Mouse (Mus musculus): ENCODE data around the gene Lpp. TPM values are rescaled to one million over a fixed set of nuclear protein-coding genes. Genes with fewer than 3 reads are reported as not detected.
A peak's percentile ranks its signal among the peaks of the same experiment; 100 is the strongest.

Lpp gene
- polyA plus RNA-seq, 1 experiment from 2014 or later, result 42.7 TPM

DNA sequence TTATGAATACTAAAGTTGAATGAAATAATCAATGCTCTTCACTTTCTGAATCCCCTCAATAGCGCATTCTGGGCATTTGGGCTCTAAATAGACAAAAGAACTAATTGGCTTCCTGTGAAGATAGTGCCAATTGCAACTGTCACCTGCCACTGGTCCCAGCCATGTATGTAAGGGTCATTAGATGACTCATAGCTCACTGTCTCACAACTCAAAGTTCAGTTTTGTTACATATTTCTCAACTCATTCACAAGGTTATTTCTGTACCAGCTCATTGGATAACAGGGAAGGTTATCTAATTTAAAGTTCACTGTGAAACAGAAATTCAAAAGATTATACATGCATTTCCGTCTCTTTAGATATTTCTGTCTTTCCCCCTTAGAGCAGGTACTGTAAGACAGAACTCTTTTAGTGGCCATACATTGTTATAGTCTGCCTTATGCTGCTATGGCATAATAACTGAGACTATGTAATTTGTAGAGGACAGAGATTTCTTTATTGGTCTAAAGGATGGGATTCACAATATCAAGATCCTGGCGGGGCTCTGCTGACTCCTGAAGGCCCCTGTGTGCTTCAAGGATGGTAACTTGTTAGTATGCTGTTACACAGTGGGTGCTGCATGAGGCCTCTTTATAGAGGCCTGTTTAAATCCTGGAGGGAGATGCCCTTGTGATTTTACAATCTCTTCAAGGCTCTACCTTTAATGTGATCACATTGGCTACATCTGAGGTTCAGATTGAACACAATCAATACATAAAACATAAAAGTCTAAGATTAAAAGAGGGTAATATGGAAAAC, 488.9 kb downstream of the Lpp start:
- WGBS, result 90% methylated on average over 3 of the region's 3 CpGs
- Histone ChIP-seq H3K4me2 (ENCODE audit: low read depth, low read length) (no peak overlapping the region), H3K27me3 (replicated peaks; ENCODE audit: control insufficient read depth, insufficient read depth, low read length) (no peaks in the 10 kb centered on the region), H3K4me1 (ENCODE audit: control insufficient read depth, insufficient read depth, low read length) (peaks cover 9% of the 10 kb centered on the region; the same call in 1 of the 2 replicates), H3K9ac (ENCODE audit: low read depth, low read length) (no peak overlapping the region), H3K4me3 (ENCODE audit: low read depth, low read length) (no peak overlapping the region), H3K36me3 (ENCODE audit: control insufficient read depth, insufficient read depth, low read length) (no peaks in the 10 kb centered on the region), H3K27ac (replicated peaks; ENCODE audit: low read depth, low read length) (no peak overlapping the region), H3K9me3 (ENCODE audit: control insufficient read depth, low read length) (no peaks in the 10 kb centered on the region)
- DNase-seq (ENCODE audit: low spot score) (no peak), ATAC-seq (ENCODE audit: low read depth) (no peak)

DNA sequence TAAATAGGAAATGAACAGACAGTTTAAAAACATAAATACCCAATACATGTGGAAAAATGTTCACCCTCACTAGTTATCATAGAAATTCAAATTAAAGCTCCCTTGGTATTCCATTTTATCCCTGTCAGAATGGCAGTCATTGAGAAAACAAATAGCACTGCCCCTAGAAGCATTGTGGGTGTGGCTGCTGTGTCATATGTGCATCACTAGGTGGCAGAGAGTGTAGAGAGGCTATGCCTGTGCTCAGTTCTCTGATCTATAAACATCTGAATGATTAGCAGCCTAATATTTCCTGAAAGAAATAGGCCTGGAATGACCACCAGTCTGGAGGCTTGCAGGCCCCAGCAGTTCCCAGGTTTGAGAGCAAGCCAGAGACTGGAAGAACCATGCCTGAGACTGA, 490.7 kb downstream of the Lpp start:
- Histone ChIP-seq H3K9me3 (ENCODE audit: control insufficient read depth, low read length) (no peaks in the 10 kb centered on the region), H3K27me3 (replicated peaks; ENCODE audit: control insufficient read depth, insufficient read depth, low read length) (no peaks in the 10 kb centered on the region), H3K4me3 (ENCODE audit: low read depth, low read length) (no peak overlapping the region), H3K36me3 (ENCODE audit: control insufficient read depth, insufficient read depth, low read length) (no peaks in the 10 kb centered on the region), H3K27ac (replicated peaks; ENCODE audit: low read depth, low read length) (no peak overlapping the region), H3K9ac (ENCODE audit: low read depth, low read length) (no peak overlapping the region), H3K4me2 (ENCODE audit: low read depth, low read length) (no peak overlapping the region), H3K4me1 (ENCODE audit: control insufficient read depth, insufficient read depth, low read length) (peaks cover 10% of the 10 kb centered on the region; the same call in 1 of the 2 replicates)
- DNase-seq (ENCODE audit: low spot score), result no peak
- ATAC-seq (ENCODE audit: low read depth), result no peak

DNA sequence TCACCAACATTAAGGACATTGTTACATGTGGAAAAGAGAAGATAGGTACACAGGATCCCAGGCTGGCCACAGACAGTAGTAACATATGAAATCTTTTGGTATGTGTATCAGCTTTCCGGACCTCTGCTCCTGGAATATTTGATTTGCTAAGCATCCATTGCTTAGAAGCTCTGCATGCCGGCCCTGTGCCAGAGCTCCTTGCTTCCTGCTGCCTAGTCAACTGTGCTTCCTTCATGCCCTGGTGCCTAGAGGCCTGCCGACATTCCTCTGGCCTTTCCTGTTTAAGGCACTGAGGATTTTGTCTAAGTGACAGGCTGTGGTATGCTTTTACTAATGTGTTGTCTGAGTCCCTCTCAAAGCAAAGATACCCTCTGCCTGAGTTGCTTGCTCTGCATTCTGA, 493.0 kb downstream of the Lpp start:
- H3K9ac ChIP-seq (ENCODE audit: low read depth, low read length), result no peak overlapping the region
- H3K27ac ChIP-seq (replicated peaks; ENCODE audit: low read depth, low read length), result no peak overlapping the region
- WGBS, result 19% methylated on average over 3 of the region's 3 CpGs
- peaks cover 10% of the 10 kb centered on the region; the same call in 1 of the 2 replicates for H3K4me1 ChIP-seq (ENCODE audit: control insufficient read depth, insufficient read depth, low read length)
- ATAC-seq (ENCODE audit: low read depth), result no peak
- H3K36me3 ChIP-seq (ENCODE audit: control insufficient read depth, insufficient read depth, low read length), result no peaks in the 10 kb centered on the region
- DNase-seq (ENCODE audit: low spot score), result peak; percentile 54
- H3K4me3 ChIP-seq (ENCODE audit: low read depth, low read length), result no peak overlapping the region
- no peaks in the 10 kb centered on the region for H3K27me3 ChIP-seq (replicated peaks; ENCODE audit: control insufficient read depth, insufficient read depth, low read length)
- H3K4me2 ChIP-seq (ENCODE audit: low read depth, low read length), result no peak overlapping the region
- H3K9me3 ChIP-seq (ENCODE audit: control insufficient read depth, low read length), result no peaks in the 10 kb centered on the region

DNA sequence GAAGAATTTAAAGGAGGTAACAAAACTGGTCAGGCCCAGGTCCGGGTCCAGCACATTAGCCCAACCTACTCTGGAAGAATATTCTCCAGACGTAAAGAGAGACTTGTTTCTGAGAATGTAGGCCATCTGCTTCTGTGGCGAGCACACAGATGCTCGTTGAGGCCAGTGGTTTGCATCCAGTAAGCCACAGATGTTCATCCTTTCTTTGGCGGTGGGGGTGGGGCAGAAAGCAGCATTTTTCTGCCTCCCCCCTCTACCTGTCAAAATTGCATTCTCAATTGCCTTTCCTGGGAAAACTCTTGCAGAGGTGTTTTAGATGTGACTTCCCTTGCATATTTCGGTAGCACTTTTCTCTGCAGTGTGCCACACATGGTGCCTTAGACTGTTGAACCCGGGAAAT, 493.6 kb downstream of the Lpp start:
- ATAC-seq (ENCODE audit: low read depth) (no peak), DNase-seq (ENCODE audit: low spot score) (no peak)
- Histone ChIP-seq H3K4me2 (ENCODE audit: low read depth, low read length) (no peak overlapping the region), H3K4me3 (ENCODE audit: low read depth, low read length) (no peak overlapping the region), H3K27me3 (replicated peaks; ENCODE audit: control insufficient read depth, insufficient read depth, low read length) (no peaks in the 10 kb centered on the region), H3K9me3 (ENCODE audit: control insufficient read depth, low read length) (no peaks in the 10 kb centered on the region), H3K36me3 (ENCODE audit: control insufficient read depth, insufficient read depth, low read length) (no peaks in the 10 kb centered on the region), H3K9ac (ENCODE audit: low read depth, low read length) (no peak overlapping the region), H3K4me1 (ENCODE audit: control insufficient read depth, insufficient read depth, low read length) (peaks cover 10% of the 10 kb centered on the region; the same call in 1 of the 2 replicates), H3K27ac (replicated peaks; ENCODE audit: low read depth, low read length) (no peak overlapping the region)
- 50% methylated on average over 7 of the region's 7 CpGs for WGBS

DNA sequence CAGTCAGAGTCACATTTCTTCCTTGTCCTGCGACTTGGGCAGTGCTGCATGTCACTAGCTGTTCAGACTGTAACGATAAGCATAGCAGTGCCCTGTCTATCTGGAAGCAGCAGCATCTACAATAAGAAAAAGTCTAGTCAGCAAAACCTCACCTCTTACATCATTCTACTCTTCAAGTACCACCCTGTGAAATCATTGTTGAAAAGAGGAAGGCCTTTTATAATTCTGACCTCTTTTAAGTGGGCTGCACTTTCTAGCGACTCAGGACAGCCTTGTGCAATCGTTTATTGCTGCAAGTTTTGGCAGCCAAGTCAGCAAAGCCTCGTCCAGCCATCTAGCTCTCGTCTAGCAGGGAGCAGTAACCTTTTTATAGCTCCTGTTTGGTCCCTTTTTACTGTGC, 498.1 kb downstream of the Lpp start:
- no peak for DNase-seq (ENCODE audit: low spot score)
- no peaks in the 10 kb centered on the region for H3K27me3 ChIP-seq (replicated peaks; ENCODE audit: control insufficient read depth, insufficient read depth, low read length)
- 63% methylated on average over 6 of the region's 6 CpGs for WGBS
- no peak overlapping the region for H3K9ac ChIP-seq (ENCODE audit: low read depth, low read length)
- H3K4me1 ChIP-seq (ENCODE audit: control insufficient read depth, insufficient read depth, low read length), result peaks cover 6% of the 10 kb centered on the region; the same call in 1 of the 2 replicates
- H3K9me3 ChIP-seq (ENCODE audit: control insufficient read depth, low read length), result no peaks in the 10 kb centered on the region
- no peak overlapping the region for H3K4me3 ChIP-seq (ENCODE audit: low read depth, low read length)
- no peak overlapping the region for H3K4me2 ChIP-seq (ENCODE audit: low read depth, low read length)
- no peak for ATAC-seq (ENCODE audit: low read depth)
- H3K36me3 ChIP-seq (ENCODE audit: control insufficient read depth, insufficient read depth, low read length), result no peaks in the 10 kb centered on the region
- H3K27ac ChIP-seq (replicated peaks; ENCODE audit: low read depth, low read length), result no peak overlapping the region

DNA sequence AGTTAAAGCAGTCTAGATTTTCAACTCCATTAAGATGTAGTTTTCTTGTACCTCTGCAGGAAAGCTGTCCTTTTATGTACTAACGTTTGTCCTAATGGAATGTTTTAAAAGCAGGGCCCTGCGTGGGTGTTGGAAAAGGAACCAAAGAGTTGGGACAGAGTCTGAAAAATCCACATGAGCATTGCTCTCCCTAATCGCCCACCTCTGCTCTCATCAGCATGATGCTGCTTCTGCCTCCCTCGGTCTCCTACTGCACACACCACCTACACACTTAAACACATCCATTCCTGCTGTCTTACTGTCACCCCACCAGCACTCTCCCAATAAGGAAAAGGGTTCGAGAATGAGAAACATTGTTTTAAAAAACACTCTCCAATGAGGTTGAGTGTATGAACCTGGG, 501.9 kb downstream of the Lpp start:
- H3K36me3 ChIP-seq (ENCODE audit: control insufficient read depth, insufficient read depth, low read length), result no peaks in the 10 kb centered on the region
- ATAC-seq (ENCODE audit: low read depth), result no peak
- 75% methylated on average over 5 of the region's 5 CpGs for WGBS

DNA sequence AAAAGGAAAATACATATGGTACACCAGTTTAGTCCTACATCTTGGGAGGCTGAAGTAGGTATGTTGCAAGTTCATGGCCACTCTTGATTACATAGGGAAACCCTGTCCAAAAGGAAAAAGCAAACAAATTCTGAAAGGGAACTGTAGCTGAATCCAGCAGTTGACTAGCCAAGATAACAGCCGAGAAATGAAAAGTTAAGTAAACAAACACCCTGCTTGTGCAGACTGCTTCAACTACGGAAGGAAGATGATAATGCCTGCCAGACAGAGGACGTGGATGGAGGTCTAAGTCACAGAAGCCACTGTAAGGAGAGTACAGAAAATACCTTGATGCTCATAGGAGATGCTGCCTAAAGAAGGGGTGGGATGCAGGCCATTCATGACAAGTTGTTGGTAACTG, 504.3 kb downstream of the Lpp start:
- Histone ChIP-seq H3K36me3 (ENCODE audit: control insufficient read depth, insufficient read depth, low read length) (no peaks in the 10 kb centered on the region), H3K27me3 (replicated peaks; ENCODE audit: control insufficient read depth, insufficient read depth, low read length) (no peaks in the 10 kb centered on the region), H3K27ac (replicated peaks; ENCODE audit: low read depth, low read length) (no peak overlapping the region), H3K9ac (ENCODE audit: low read depth, low read length) (no peak overlapping the region), H3K4me2 (ENCODE audit: low read depth, low read length) (no peak overlapping the region), H3K4me3 (ENCODE audit: low read depth, low read length) (no peak overlapping the region), H3K4me1 (ENCODE audit: control insufficient read depth, insufficient read depth, low read length) (peaks cover 11% of the 10 kb centered on the region), H3K9me3 (ENCODE audit: control insufficient read depth, low read length) (no peaks in the 10 kb centered on the region)
- ATAC-seq (ENCODE audit: low read depth) (no peak), DNase-seq (ENCODE audit: low spot score) (no peak)
- WGBS, result 55% methylated on average over 3 of the region's 3 CpGs

More for the DNA sequence above, 501.9 kb downstream of the Lpp start:
- Histone ChIP-seq H3K4me2 (ENCODE audit: low read depth, low read length) (no peak overlapping the region), H3K27me3 (replicated peaks; ENCODE audit: control insufficient read depth, insufficient read depth, low read length) (no peaks in the 10 kb centered on the region), H3K27ac (replicated peaks; ENCODE audit: low read depth, low read length) (no peak overlapping the region), H3K9me3 (ENCODE audit: control insufficient read depth, low read length) (no peaks in the 10 kb centered on the region), H3K9ac (ENCODE audit: low read depth, low read length) (no peak overlapping the region), H3K4me1 (ENCODE audit: control insufficient read depth, insufficient read depth, low read length) (peaks cover 5% of the 10 kb centered on the region), H3K4me3 (ENCODE audit: low read depth, low read length) (no peak overlapping the region)
- no peak for DNase-seq (ENCODE audit: low spot score)

DNA sequence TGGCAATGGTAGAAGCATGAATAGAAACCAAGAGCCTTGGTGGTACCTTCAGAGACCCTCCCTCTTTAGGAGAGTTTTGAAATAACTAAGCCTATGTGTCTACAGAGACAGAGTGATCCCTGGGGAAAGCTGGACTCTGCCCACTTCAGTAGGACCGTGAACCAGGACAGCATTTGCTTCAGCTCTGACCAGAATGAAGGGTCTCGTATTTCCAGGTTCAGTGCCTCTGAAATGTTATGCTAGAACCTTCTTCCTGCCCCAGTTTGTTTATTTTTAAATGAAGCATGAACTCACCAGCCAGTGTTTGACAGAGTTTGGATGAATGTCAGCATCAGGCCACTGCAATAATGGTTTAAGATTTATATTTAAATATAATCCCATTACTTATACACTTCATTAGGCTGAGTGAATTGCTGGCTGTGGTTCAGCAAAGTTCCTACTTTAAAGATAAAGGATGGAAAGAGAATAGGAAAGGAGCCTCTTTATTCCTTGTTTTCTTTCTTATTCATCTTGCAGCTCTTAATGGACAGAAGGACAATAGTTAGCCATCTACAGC, 507.0 kb downstream of the Lpp start:
- no peak overlapping the region for H3K4me2 ChIP-seq (ENCODE audit: low read depth, low read length)
- peak; percentile 37; the same call in 1 of the 2 replicates for ATAC-seq (ENCODE audit: low read depth)
- no peak overlapping the region for H3K9ac ChIP-seq (ENCODE audit: low read depth, low read length)
- no peaks in the 10 kb centered on the region for H3K27me3 ChIP-seq (replicated peaks; ENCODE audit: control insufficient read depth, insufficient read depth, low read length)
- H3K4me3 ChIP-seq (ENCODE audit: low read depth, low read length), result no peak overlapping the region
- peak; percentile 48 for DNase-seq (ENCODE audit: low spot score)
- peaks cover 11% of the 10 kb centered on the region for H3K4me1 ChIP-seq (ENCODE audit: control insufficient read depth, insufficient read depth, low read length)
- WGBS, result 30% methylated on average over 2 of the region's 2 CpGs
- H3K9me3 ChIP-seq (ENCODE audit: control insufficient read depth, low read length), result no peaks in the 10 kb centered on the region
- no peak overlapping the region for H3K27ac ChIP-seq (replicated peaks; ENCODE audit: low read depth, low read length)
- no peaks in the 10 kb centered on the region for H3K36me3 ChIP-seq (ENCODE audit: control insufficient read depth, insufficient read depth, low read length)

All from embryonic facial prominence, embryonic 14.5 days (tissue).